Mouse (Mus musculus) MEL (cell line): ENCODE measurements at regions not wholly inside any gene's neighbourhood (a gene's known extent, or its start where the extent isn't known, plus 50 kb on each side); places are given as distances from the start of the nearest gene placed in this dataset.

Experiments used
- CTCF ChIP-seq, 3 experiments: IDR thresholded peaks in 2 of 3; conservative IDR thresholded peaks in 1 of 3; 2 replicates each; pipeline ENCODE4 v1.5.1; 2011 to 2012; ENCODE audit warnings: low read length in 3 of 3, low read depth in 2 of 3, mild to moderate bottlenecking in 2 of 3, improper control_type of control experiment in 1 of 3, inconsistent platforms in 1 of 3, mixed read lengths in 1 of 3, moderate library complexity in 1 of 3; ENCODE audit not compliant: control insufficient read depth in 1 of 3, insufficient read depth in 1 of 3, poor library complexity in 1 of 3, severe bottlenecking in 1 of 3
- EP300 ChIP-seq, 2 experiments: IDR thresholded peaks; 2 replicates each; pipeline ENCODE4 v1.6.1; 2011; ENCODE audit warnings: improper control_type of control experiment in 2 of 2, low read length in 2 of 2, low read depth in 1 of 2, mild to moderate bottlenecking in 1 of 2
- GABPA ChIP-seq: IDR thresholded peaks from 2 replicates; pipeline ENCODE4 v1.6.1; 2012; ENCODE audit warnings: low read depth, mild to moderate bottlenecking, inconsistent platforms, low read length, improper control_type of control experiment, moderate library complexity
- GATA1 ChIP-seq: IDR thresholded peaks from 2 replicates; pipeline ENCODE4 v1.6.1; 2011; ENCODE audit warnings: low read depth, low read length, improper control_type of control experiment
- HCFC1 ChIP-seq: IDR thresholded peaks from 2 replicates; pipeline ENCODE4 v1.6.1; 2012; ENCODE audit warnings: low read depth, mild to moderate bottlenecking, inconsistent platforms, low read length, improper control_type of control experiment, moderate library complexity
- MAFK ChIP-seq: IDR thresholded peaks from 2 replicates; pipeline ENCODE4 v1.6.1; 2011; ENCODE audit warnings: low read depth, mild to moderate bottlenecking, low read length, improper control_type of control experiment, borderline replicate concordance
- MAZ ChIP-seq: IDR thresholded peaks from 2 replicates; pipeline ENCODE4 v1.6.1; 2012; ENCODE audit warnings: low read depth, mild to moderate bottlenecking, inconsistent platforms, low read length, improper control_type of control experiment
- NELFE ChIP-seq: IDR thresholded peaks from 2 replicates; pipeline ENCODE4 v1.6.1; 2011; ENCODE audit warnings: low read depth, low read length, improper control_type of control experiment
- POLR2A ChIP-seq, 2 experiments: IDR thresholded peaks; 2 replicates each; pipeline ENCODE4 v1.6.1; 2011 to 2012; ENCODE audit warnings: low read length in 2 of 2, mild to moderate bottlenecking in 2 of 2, control low read depth in 1 of 2, improper control_type of control experiment in 1 of 2, low read depth in 1 of 2, moderate library complexity in 1 of 2; ENCODE audit not compliant: control insufficient read depth in 1 of 2, insufficient read depth in 1 of 2, poor library complexity in 1 of 2
- UBTF ChIP-seq: IDR thresholded peaks from 2 replicates; pipeline ENCODE4 v1.6.1; 2012; ENCODE audit warnings: low read depth, mild to moderate bottlenecking, inconsistent platforms, low read length, improper control_type of control experiment, moderate library complexity, borderline replicate concordance; ENCODE audit not compliant: insufficient read depth
- USF1 ChIP-seq: IDR thresholded peaks from 2 replicates; pipeline ENCODE4 v1.6.1; 2014; ENCODE audit warnings: low read depth, mild to moderate bottlenecking, inconsistent platforms, low read length, improper control_type of control experiment, moderate library complexity
- ZNF384 ChIP-seq: IDR thresholded peaks from 2 replicates; pipeline ENCODE4 v1.6.1; 2012; ENCODE audit warnings: low read depth, mild to moderate bottlenecking, inconsistent platforms, low read length, improper control_type of control experiment

DNA sequence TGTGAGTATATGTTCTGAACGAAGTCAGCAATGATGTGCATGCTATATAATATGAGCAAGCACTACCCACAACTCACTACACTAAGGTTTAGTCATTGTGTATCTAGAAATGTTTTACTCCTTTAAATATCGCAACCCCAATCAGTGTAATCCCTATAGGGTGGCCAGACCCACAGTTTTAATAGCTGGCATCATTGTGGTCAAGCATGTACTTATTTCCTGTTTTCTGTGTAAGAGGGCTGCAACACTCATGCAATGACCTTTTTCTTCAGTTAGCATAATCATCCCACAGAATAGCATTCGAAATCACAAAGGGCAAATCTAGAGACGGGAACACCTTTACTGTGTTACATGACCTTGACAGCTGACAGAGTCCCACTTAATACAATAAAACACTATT, 333.3 kb downstream of the Insc start:
- no peak for TF ChIP-seq CTCF (IDR thresholded peaks at IDR 0.05 in 2 of 3, conservative IDR thresholded peaks at IDR 0.05 in 1 of 3; ENCODE audit: control insufficient read depth in 1 of 3, insufficient read depth in 1 of 3, low read depth in 2 of 3, low read length in 3 of 3, poor library complexity in 1 of 3, severe bottlenecking in 1 of 3)
- no peak for TF ChIP-seq POLR2A (IDR thresholded peaks at IDR 0.05; ENCODE audit: control insufficient read depth in 1 of 2, insufficient read depth in 1 of 2, low read depth in 1 of 2, low read length in 2 of 2, poor library complexity in 1 of 2)
- no peak for TF ChIP-seq ZNF384
- no peak for TF ChIP-seq HCFC1
- no peak for TF ChIP-seq GABPA
- no peak for TF ChIP-seq EP300 (IDR thresholded peaks at IDR 0.05; ENCODE audit: low read depth in 1 of 2, low read length in 2 of 2)
- TF ChIP-seq MAFK: no peak
- TF ChIP-seq GATA1: no peak
- no peak for TF ChIP-seq USF1
- TF ChIP-seq UBTF: no peak
- TF ChIP-seq NELFE: no peak
- no peak for TF ChIP-seq MAZ
